Mouse (Mus musculus) cortical plate, adult 2 months (tissue): ENCODE measurements around the gene Nfatc2. TPM values are rescaled to one million over a fixed set of nuclear protein-coding genes. Genes with fewer than 3 reads are reported as not detected.
A peak's percentile ranks its signal among the peaks of the same experiment; 100 is the strongest.

Source experiments
- H3K27ac ChIP-seq: fragments of 200-500 bp; 2 replicates; pipeline ENCODE4 v1.5.1; 2012; ENCODE audit warnings: low read length, control low read depth, inconsistent platforms; ENCODE audit not compliant: insufficient read depth
- H3K4me1 ChIP-seq: fragments of 200-500 bp; 2 replicates; pipeline ENCODE4 v1.6.1; 2011; ENCODE audit warnings: low read length; ENCODE audit not compliant: control insufficient read depth, insufficient read depth
- H3K4me3 ChIP-seq: fragments of 200-500 bp; 2 replicates; pipeline ENCODE4 v1.5.1; 2011; ENCODE audit warnings: mild to moderate bottlenecking, low read length, control low read depth; ENCODE audit not compliant: insufficient read depth
- CTCF ChIP-seq: fragments of 200-500 bp; IDR thresholded peaks from 2 replicates; pipeline ENCODE4 v1.5.1; 2011; ENCODE audit warnings: mild to moderate bottlenecking, control low read depth, low read length; ENCODE audit not compliant: insufficient read depth; ENCODE audit errors: extremely low read depth
- POLR2A ChIP-seq: fragments of 200-500 bp; IDR thresholded peaks from 2 replicates; pipeline ENCODE4 v1.6.1; 2011; ENCODE audit warnings: mild to moderate bottlenecking, low read length, control low read depth; ENCODE audit not compliant: insufficient read depth; ENCODE audit errors: extremely low read depth
- polyA plus RNA-seq: library from polyadenylated mRNA; depleted of rRNA; stranded (reverse); fragments of >200 nt; gene quantifications from 2 replicates; pipeline ENCODE4 v1.2.3, GENCODE M21; 2012

The Nfatc2 gene
- polyA plus RNA-seq, 1 experiment: 8.0 TPM

GRCm38 (mm10) chr2:168613092-168613880 lies 11.8 kb upstream of the Nfatc2 start:
- no peak overlapping the region for H3K4me3 ChIP-seq
- H3K4me1 ChIP-seq: no peaks in the 10 kb centered on the region
- no peak for TF ChIP-seq CTCF
- no peak for TF ChIP-seq POLR2A
- no peak overlapping the region for H3K27ac ChIP-seq

GRCm38 (mm10) chr2:168610941-168611340 lies 9.5 kb upstream of the Nfatc2 start:
- no peak for TF ChIP-seq CTCF
- TF ChIP-seq POLR2A: no peak
- Histone ChIP-seq H3K4me3 (no peak overlapping the region), H3K4me1 (no peaks in the 10 kb centered on the region), H3K27ac (no peak overlapping the region)

GRCm38 (mm10) chr2:168609653-168610248 lies 8.3 kb upstream of the Nfatc2 start:
- no peaks in the 10 kb centered on the region for H3K4me1 ChIP-seq
- TF ChIP-seq CTCF (no peak), POLR2A (no peak)
- H3K27ac ChIP-seq: no peak overlapping the region
- no peak overlapping the region for H3K4me3 ChIP-seq

GRCm38 (mm10) chr2:168608125-168608564 lies 6.7 kb upstream of the Nfatc2 start:
- TF ChIP-seq POLR2A (no peak), CTCF (no peak)
- no peak overlapping the region for H3K27ac ChIP-seq
- H3K4me3 ChIP-seq: no peak overlapping the region
- no peaks in the 10 kb centered on the region for H3K4me1 ChIP-seq

GRCm38 (mm10) chr2:168604655-168605070 lies 3.2 kb upstream of the Nfatc2 start:
- H3K4me1 ChIP-seq: peaks cover 1% of the 10 kb centered on the region
- TF ChIP-seq POLR2A (no peak), CTCF (no peak)
- no peak overlapping the region for H3K27ac ChIP-seq
- H3K4me3 ChIP-seq: no peak overlapping the region

DNA sequence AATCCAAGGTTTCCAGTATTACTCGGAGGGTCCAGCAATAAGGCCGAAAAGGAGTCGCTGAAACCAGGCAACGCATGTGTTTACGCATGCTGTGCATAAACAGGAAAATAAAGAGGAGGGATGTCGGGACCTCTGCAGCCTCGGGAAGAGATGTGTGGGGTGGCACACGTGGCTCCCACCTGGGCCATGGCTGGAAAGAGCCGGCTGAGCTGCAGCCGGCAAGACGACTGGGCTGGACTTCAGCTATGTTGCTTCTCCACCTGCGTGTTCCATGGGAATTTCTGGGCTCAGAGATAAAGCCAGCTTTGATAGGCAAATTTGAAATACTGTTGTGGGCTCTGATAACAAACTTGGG lies 907 bp upstream of the Nfatc2 start:
- Histone ChIP-seq H3K4me1 (peaks cover 1% of the 10 kb centered on the region), H3K27ac (no peak overlapping the region), H3K4me3 (no peak overlapping the region)
- TF ChIP-seq POLR2A (no peak), CTCF (no peak)

- TF ChIP-seq POLR2A: no peak
- no peak for TF ChIP-seq CTCF
- Histone ChIP-seq H3K27ac (no peak overlapping the region), H3K4me3 (peak overlapping the region; percentile 64), H3K4me1 (peaks cover 1% of the 10 kb centered on the region)
Observed at GRCm38 (mm10) chr2:168600750-168601490, 537 bp downstream of the Nfatc2 start.

GRCm38 (mm10) chr2:168595693-168596092 lies 5.8 kb downstream of the Nfatc2 start:
- H3K4me1 ChIP-seq: no peaks in the 10 kb centered on the region
- no peak overlapping the region for H3K27ac ChIP-seq
- TF ChIP-seq CTCF (no peak), POLR2A (no peak)
- H3K4me3 ChIP-seq: no peak overlapping the region

GRCm38 (mm10) chr2:168593676-168594075 lies 7.8 kb downstream of the Nfatc2 start:
- Histone ChIP-seq H3K4me1 (no peaks in the 10 kb centered on the region; the same call in 1 of the 2 replicates), H3K27ac (no peak overlapping the region), H3K4me3 (no peak overlapping the region)
- no peak for TF ChIP-seq POLR2A
- no peak for TF ChIP-seq CTCF
